Mouse (Mus musculus): ENCODE results near the gene Hic1.

The Hic1 gene

DNA sequence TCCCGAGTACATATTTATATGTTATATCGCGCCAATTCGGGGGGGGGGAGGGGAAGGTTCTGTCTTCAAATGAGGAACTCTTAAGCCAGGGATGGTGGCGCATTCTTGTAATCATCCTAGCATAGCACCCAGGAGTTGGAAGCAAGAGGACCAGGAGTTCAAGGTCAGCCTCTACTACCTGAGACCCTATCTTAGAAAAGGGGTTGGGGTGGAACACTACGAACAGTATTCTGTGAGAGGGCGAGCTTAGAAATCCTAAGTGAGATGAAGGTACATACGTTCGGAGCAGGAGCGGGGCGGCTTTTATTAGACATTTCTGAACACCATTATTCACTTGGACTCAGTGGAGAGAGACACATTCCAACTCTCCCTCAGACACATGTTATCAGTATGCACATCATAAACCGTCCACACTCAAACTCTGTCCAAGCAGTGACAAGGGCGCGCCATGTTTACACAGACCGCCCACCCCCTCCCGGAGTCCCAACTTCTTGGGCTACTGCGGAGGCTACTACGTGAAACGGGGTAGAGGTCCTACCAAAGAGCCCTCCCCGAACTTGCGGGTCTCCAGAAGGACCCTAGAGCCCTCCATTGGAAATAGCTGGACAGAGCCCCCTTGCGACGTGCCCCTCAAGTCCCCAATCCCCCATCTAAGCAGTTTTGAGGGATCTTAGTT is at the start of gene Hic1:
Hic1 (minus strand) TSS at position 115 of the 676 bp plus-strand sequence.
- no peak for DNase-seq

DNA sequence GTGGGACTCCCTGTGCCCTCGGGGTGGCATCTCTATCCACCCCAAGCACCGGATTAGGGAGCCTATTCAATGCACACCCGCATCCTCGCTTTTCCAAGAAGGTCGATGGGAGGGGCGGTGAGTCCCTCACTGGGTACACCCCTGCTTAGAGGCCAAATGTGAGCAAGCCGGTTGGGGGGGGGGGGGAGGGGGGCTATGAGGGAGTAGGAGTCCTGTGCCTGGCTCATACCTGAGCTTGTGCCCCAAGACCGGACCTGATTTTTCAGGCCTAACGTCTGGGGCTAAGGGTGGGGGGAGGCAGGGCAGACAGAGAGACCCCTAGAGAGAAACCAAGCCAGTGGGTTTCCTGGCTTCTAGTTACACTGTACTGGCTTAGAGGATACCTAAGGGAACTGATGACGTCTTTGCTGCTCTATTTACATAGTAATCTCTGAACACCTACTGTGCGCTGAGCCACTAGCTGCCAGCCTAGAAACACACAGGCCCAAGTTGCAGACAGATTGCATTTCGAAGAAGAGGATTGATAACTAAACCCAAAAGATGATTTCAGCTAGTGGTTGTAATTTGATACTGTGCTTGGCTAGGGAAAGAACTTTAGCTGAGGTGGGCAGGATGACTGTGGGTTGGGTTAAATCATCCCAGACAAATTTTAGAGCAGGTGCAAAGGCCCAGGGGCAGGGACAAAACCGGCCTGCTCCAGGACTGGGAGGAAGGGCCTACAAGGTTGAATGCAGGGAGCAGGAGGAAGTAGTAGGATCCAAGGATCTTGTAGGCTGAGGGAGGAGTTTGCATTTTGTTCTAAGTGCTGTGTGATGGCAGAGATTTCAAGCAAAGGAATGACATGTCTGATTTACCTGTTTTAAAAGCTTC is 45.0 kb upstream of the Hic1 start:
- no peak for DNase-seq

DNA sequence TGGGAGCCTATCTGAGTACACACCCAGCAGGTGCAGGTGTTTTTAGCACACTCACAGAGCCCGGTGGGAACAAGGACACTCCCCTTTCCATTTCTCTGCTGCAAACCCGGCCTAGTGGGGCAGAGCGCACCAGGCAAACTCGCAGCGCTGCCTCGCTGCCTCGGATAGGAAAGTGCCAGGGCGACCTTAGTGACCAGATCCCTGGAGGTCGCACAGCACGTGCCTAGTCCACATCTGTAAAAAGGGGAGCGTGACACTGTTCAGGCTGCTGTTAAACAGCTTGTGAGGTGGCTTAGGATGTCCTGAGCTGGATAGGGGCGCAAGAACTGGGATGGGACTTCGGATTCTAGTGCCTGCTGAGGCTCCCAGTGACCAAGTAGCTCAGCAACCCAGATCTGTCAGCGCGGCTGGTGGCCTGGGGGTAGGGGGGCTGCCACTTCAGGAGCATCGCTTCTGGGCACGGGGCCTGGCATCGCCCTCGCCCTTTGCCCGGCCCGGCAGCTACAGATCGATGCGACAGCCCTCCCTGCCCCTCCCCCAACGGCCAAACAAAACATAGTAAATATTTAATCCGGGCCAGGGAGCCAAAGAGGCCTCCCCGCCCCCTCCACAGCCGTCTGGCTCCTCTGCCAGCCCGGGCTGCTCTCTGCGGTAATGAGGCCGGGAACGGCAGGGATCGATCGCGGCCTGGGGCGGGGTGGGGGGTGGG is 44.2 kb upstream of the Hic1 start:
- peak in 1 of 2 experiments; percentile 45 for DNase-seq

DNA sequence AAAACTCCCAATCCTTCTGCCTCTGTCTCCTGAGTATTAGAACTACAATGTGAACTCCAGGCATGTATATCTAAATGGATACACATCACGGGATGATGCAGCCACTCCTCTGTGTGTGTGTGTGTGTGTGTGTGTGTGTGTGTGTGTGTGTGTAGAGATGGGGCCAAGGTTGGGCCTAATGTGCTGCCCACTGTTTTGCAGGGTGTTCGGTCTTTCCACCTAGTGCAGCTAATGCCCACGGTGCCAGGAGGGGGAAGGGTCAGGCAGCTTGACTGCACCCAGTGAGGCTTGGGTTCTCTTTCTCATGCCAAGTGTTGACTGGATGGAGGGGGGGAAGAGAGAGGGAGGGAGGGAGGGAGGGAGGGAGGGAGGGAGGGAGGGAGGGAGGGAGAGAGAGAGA is 43.6 kb upstream of the Hic1 start:
- DNase-seq = no peak

DNA sequence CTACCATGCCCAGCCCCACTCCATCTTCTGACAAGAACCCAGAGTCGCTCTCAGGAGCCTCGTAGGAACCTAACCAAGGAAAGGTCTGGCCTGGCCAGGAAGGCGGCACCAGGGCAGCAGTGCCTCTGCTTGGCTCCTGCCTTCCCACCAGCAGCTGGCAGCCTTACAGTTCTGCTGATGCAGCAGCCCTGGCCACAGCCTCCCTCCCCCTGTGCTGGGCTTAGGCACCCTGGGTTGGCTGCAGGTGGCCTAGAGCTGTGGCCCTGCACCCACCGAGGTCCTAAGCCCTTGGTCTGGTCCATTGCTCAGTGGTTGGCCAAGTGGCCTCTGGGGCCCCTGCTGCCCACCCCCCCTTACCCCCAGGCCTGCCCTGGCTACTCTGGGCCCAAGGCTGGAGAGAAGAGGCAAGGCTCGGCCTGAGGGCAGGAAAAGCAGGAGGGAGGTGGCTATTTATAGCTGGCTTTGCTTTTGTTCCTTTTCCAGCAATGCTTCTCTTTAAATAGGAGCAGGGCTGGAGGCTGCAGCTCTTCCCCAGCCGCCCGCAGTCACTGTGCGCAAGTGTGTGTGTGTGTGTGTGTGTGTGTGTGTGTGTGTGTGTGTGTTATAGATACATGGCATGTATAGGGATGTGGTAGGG is 42.8 kb upstream of the Hic1 start:
- no peak for DNase-seq

DNA sequence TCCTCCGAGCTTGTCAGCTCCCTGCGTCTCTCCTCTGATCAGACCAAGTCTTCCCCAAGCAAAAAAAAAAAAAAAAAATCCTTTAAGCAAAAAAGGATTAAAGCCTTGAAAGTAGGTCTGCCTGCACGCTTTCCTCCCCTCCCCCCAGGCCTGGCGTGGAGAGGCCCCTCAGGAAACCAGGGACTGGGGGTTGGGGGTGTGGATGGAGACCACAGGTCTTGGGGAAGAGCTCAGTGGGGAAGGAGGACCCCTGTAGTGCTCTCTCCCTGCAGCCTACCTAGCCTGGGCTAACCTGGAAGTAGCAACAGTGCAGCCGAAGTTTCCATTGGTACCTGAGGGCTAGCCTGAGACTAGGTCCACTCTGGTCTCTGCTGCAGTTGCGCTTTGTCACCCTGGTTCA is 41.4 kb upstream of the Hic1 start:
- DNase-seq = no peak

DNA sequence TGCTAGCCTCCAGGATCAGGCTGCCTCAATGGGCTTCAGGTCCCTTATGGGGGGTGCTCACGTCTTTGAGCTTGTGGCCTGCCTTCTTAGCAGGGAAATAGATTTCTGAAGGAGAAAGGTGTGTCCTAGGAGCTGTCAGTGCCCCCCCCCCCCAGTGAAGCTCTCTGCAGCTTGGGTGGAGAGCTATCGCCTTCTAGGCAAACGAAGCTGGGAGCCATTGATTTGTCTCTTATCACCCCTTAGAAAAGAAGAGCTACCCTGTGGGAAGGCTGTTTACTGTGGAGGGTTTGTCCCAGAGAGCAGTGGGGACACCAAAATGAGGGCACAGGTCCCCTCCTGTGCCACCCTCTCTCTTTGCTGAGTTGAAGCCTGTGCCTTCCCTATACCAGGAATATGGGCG is 40.8 kb upstream of the Hic1 start:
- no peak for DNase-seq

DNA sequence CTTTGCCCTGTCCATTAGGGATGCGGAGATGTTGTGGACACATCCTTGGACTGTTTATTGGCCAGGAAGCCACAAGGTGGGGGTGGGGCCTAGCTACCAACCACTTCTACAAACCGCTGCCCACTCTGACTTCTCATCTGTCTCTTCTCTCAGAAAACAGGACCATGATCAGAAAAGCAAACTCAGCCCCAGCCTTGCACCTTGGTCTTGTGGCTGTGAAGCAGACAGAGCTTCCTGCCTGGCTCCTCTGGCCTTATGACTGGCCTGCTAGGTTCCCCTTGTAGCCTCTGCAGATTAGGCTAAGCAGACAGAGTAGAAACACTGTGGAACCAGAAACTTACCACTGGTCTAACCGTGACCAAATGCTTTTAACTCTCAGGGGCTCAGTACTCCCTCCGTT is 40.0 kb upstream of the Hic1 start:
- no peak for DNase-seq

DNA sequence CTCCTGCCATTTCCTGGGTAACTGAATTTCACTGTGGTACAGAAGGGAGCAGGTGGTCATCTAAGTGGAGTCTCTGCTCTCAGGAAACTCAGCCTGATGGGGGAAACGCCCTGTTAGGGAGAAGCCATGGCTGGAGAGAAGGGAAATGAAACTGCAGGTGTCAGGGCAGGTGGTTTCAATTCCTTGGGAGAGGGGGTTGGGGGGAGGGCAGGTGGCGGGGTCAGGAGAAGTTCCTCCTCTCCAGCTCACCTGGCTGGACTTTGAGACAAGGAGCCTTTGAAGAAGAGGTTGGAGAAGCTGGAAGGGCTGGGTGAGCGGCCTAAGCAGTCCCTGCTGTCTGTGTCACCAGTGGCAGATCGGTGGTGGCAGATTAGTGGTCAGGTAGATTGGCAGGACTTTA is 37.0 kb upstream of the Hic1 start:
- no peak for DNase-seq

DNA sequence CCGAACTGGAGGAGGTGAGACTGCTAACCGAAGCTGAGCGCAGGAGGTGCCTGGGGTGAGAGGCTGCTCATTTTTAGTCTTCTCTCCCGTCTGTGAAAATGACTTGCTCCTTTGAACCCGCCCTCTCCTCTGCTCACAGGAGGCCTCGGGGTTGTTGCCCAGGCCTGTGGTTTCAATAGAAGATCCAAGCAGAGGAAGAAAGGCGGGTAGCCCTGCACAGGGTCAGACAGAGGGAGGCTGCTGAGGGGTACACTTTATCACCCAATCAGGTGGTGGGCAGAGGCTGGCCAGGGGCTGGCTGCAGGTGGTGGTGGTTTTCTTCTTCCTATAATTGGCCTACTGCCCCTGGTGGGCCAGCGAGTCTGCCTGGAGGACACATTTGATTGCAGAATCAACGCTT is 35.2 kb upstream of the Hic1 start:
- peak in 1 of 2 experiments; percentile 20 for DNase-seq

DNA sequence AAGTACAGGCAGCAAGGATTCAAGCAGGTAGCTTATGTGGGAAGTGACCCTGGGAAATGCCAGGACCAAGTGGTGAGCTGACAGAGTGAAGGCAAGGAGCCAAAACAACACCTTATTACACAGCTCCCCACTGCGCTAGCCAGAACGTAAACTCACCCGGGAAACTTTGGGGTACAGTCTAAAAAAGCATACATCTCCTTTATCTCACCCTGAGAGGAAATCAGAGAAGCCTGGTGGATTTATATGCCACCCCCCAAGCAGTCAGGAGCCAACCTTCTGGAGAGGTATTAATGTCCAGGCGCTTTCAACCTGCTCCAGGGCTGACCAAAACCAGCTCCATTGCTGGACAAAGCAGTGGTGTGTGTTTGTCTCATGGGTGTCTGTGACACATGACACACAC is 34.6 kb upstream of the Hic1 start:
- DNase-seq = no peak

DNA sequence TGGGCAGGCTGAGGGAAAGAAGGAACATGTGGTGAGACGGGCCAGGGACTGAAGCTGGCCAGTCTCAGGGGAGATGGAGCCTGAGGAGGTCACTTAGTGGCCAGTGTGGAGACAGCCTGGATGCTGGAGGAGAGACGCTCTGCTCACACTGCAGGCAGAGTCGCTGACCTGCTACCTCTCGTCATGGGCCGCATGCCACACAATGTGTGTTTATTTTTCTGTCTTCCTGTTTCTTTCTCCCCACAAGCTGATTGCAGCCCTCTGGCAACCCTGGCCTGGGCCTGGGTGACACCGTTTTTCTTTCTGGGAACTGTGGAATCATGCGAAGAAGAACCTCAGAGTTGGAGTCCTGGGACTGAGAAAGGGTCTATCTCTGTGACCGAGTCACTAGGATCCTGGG is 32.4 kb upstream of the Hic1 start:
- no peak for DNase-seq

DNA sequence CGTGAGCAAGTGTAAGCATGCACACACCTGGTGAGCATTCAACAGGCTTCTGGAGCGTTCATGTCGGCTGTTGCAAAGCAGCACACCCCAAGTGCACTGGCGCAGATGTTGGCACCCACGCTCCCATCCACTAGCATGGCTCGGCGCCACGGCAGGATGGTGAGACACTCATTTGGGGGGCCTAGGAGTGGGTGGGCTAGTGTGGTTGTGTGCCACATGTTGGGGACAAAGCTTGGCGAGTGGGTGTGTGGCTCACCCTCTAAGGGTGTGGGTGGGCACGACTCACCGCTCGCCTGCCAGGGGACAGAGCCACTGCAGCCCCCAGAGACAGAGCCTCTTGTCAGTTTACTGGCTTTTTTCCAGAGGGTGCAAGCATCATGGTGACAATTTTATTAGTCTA is 31.6 kb upstream of the Hic1 start:
- no peak for DNase-seq

DNA sequence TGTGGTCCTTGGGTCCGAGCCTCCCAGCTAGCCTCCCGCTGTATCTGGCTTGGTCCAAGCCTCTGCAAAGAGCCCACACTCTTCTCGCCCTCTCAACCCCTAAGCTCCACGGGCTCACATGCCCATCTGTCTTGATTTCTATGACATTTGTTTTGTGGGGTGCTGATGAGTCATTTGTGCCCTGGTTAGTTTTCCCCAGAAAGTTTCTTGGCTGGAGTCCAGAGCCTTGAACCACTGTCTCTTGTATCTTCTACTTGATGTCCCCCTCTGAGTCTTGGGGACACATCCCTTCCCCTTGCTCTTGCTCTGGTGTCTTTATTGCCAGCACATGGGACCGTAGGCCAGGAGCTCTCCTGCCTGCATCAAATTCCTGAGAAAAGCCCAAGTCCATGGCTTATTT is 30.6 kb upstream of the Hic1 start:
- no peak for DNase-seq

DNA sequence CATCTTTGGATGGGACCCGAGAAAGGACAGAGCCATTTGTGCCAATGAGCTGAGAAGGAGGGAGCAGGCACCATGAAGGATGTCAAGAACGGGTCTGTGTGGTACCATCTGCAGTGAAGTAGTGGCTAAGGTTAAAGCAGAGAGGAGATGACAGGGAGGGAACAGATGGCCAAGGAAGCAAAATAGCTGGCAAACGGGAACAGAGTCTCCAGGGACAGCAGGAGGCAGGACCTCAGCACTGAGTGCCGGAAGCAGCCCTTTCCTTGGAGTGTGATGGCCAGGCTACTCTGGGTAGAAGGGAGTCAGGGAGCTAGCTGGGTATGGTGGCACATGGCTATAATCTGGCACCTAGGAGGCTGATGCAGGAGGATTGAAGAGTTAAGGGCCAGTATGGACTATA is 29.5 kb upstream of the Hic1 start:
- DNase-seq = no peak

DNA sequence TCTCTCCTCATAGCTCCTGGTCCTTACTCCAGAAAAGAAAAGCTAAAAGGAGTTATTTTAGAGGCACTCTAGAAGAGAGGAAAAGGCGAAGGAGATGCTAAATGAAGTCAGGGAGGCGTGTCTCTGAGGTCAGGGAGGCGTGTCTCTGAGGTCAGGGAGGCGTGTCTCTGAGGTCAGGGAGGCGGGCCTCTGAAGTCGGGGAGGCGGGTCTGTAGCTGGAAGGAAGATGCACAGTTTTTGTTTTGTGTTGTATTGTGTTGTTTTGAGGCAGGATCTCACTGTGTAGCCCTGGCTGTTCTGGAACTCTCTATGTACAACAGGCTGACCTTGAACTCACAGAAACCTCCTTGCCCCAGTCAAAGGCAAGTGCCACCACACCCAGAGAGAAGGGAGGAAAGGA is 28.6 kb upstream of the Hic1 start:
- no peak for DNase-seq

DNA sequence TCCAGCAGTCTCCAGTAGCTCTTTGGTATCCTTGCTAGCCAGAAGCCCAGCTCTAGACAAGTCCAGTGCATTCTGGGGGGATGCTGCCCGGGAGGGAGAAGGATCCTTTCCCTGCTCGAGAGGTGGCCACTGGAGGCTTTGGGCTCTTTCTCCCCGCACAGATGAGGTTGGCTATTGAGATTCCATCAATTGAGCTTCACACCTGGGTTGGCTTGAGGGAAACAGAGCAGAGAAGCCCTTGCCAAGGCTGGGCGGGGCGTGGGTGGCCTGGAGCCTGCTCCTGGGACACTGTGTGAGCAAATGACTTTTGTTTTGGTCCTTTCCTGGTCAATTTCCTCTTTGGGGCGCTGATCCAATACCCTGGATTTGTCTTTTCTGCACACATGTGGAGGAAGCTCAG is 26.8 kb upstream of the Hic1 start:
- DNase-seq = no peak

DNA sequence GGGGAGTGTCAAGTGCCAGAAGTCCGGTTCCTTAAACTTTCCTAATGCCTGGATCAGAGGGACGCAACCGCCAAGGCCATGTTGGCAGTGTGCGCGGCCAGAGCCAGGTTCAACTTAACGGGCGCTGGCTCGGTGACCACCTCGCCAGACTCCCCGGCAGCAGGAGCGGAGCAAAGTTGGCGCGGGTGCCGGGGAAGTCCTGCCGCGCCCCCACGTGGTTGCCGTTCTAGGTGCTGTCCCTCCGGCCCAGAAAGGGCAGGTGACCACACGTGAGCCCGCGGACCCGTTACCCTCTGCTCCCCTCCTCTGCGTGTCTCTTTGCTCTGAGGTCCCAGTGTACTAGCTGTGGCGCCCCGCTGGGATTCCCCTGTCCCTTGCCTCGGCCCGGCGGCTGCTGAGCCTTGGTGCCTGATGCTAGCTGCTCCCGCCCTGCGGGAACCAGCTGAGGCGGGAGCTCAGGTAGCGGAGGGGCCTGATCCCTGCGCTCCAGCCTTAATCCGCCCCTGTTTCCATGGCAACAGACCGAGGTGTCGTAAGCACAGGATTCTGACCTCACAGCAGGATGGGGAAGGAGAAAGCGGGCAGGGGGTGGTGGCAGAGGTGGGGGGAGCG is 25.6 kb upstream of the Hic1 start:
- peak; percentile 59 to 63 for DNase-seq

DNA sequence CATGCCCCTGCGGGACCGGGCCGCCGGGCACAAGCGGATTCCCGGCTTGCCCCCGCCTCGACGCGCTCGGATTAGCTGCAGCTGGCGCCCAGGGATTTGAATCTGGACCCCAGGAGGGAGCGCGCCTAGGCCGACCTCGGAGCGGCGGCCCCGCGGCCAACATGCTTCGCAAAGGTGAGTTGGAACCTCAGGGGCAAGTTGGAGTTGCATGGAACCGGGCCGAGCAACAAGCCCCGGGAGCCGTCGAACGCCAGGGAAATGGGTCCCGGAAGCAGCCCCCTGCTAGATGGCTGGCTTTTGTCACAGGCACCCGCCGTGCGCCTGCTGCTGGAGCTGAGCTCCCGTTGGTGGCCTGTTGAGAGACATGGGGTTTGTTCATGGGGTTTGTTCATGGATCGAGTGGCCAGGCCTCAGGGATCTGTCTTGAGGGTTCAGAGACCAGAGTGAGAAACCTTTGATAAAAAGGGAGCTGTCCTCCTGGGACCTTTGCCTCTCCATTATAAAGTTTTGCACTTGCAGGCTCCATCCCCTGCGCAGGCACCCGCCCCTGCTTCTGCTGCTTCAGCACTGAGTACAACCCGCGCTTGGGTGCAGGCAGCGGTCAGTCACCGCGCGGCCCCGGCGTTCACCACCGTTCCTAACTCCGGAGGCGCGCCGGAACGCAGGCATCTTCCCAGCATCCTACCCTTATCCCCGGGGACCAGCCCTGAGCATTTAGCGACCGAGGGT is 25.0 kb upstream of the Hic1 start:
- DNase-seq = peak; percentile 47 to 61

DNA sequence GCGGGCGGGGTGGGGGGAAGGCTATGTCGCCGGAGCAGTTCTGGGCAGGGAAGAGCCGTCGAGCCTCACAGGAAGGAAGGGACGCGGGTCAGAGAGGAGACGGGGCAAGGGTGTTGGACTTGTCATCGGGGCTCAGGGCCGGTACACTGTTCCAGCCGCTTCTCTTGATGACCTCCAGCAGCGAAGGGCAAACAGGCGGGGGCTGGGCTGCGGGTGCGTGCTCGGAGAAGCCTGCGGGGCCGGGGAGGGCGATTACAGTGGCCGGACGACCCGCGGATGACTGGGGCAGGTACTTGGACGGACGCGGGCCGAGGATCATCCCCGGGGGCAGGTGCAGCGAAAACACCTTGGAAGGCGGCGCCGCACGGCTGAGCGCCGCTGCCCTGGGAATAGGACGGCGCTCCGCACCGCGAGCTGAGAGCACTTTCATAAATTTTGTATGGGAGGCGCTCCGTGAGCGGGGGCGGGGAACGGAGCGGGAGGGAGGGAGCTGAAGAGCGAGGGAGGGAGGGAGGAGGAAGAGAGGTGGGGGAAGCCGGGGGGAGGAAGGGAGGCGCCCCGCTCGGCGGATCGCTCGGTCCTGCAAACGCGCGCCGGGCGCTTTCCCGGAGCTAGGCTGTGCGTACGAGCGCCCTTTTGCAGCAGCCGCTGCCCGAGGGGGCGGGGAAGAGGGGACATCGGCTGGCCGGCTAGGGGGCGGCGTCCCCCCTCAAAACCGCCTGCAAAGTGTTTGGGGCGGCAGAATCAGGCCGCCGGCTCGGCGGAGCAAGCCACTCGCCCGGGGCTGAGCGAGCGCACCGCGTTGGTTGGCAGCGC is 24.1 kb upstream of the Hic1 start, which contains the start of gene Rtn4rl1:
Rtn4rl1 (plus strand) TSS at position 528 of the 816 bp plus-strand sequence.
- DNase-seq = peak; percentile 81 to 84

Data from thymus, postnatal 36 days (tissue).